Mouse (Mus musculus): Measurements from ENCODE around the gene Nlrp10.

DNA sequence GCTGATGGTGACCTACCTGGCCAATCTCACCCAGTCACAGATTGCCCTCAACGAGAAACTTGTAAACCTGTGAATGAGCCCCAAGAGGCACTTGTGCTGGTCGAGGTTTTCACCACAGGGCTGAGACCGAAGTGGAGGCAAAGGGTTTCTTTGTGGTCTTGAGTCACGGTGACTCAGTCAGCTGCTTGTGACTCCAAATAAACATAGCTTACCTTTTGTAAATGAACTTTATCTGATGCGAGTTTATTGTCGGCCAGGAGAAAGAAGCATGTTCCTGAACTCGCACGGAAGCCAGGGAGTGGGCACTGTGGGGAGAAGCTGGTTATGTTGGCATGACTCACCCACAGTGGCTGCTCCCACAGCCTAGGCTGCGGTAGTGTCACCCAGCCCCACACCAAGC, 11.5 kb upstream of the Nlrp10 start:
- TF ChIP-seq POLR2A (IDR thresholded peaks at IDR 0.05; ENCODE audit: extremely low read depth, insufficient read depth, low read length) (no peak), CTCF (IDR thresholded peaks at IDR 0.05; ENCODE audit: extremely low read depth, insufficient read depth, low read length) (no peak)

Measured in cortical plate, adult 2 months (tissue).